Mouse (Mus musculus) MEL (cell line): Measurements from ENCODE around the gene Mzt1. TPM values are rescaled to one million over a fixed set of nuclear protein-coding genes. Genes with fewer than 3 reads are reported as not detected.
"Not testable (repeated sequence)": the region's sequence is repeated elsewhere in the genome, so short reads cannot be mapped to it uniquely, and the experiment has no call there.

ENCODE experiments used
- DNase-seq: peaks from one replicate; pipeline ENCODE4 v3.0.0; 2011; ENCODE audit warnings: low read depth, low spot score
- H3K27ac ChIP-seq: 2 replicates; pipeline ENCODE4 v1.5.1; 2012; ENCODE audit warnings: low read depth, mild to moderate bottlenecking, control low read depth, low read length, moderate library complexity; ENCODE audit not compliant: control insufficient read depth
- H3K27me3 ChIP-seq, 2 experiments: fragments of 150-350 bp in 1 of 2; sonication (generic) in 1 of 2; 2 replicates each; pipeline ENCODE4 v1.6.1; 2012; ENCODE audit warnings: low read length in 2 of 2, mild to moderate bottlenecking in 2 of 2, improper control_type of control experiment in 1 of 2, moderate library complexity in 1 of 2; ENCODE audit not compliant: insufficient read depth in 2 of 2, control insufficient read depth in 1 of 2
- H3K36me3 ChIP-seq, 2 experiments: 2 replicates each; pipeline ENCODE4 v1.6.1; 2012 to 2014; ENCODE audit warnings: low read length in 2 of 2, improper control_type of control experiment in 1 of 2, inconsistent platforms in 1 of 2, mild to moderate bottlenecking in 1 of 2; ENCODE audit not compliant: insufficient read depth in 2 of 2, control insufficient read depth in 1 of 2
- H3K4me1 ChIP-seq, 2 experiments: fragments of 150-350 bp in 1 of 2; sonication (generic) in 1 of 2; 2 replicates each; pipeline ENCODE4 v1.6.1; 2012; ENCODE audit warnings: low read length in 2 of 2, improper control_type of control experiment in 1 of 2, mild to moderate bottlenecking in 1 of 2; ENCODE audit not compliant: insufficient read depth in 2 of 2, control insufficient read depth in 1 of 2
- H3K4me3 ChIP-seq, 2 experiments: fragments of 150-350 bp in 1 of 2; sonication (generic) in 1 of 2; 2 replicates each; pipeline ENCODE4 v1.5.1; 2012; ENCODE audit warnings: low read depth in 2 of 2, low read length in 2 of 2, mild to moderate bottlenecking in 2 of 2, moderate library complexity in 2 of 2, control low read depth in 1 of 2, improper control_type of control experiment in 1 of 2; ENCODE audit not compliant: control insufficient read depth in 1 of 2, insufficient read depth in 1 of 2
- H3K79me2 ChIP-seq: 2 replicates; pipeline ENCODE4 v1.6.1; 2012; ENCODE audit warnings: mild to moderate bottlenecking, low read length, moderate library complexity; ENCODE audit not compliant: control insufficient read depth, poor library complexity, insufficient read depth
- H3K9ac ChIP-seq: 2 replicates; pipeline ENCODE4 v1.6.1; 2012; ENCODE audit warnings: low read depth, mild to moderate bottlenecking, control low read depth, low read length, moderate library complexity; ENCODE audit not compliant: control insufficient read depth, poor library complexity, severe bottlenecking
- H3K9me3 ChIP-seq: fragments of 150-350 bp; sonication (generic); replicated peaks from 2 replicates; pipeline ENCODE4 v1.6.1; 2012; ENCODE audit warnings: mild to moderate bottlenecking, low read length, improper control_type of control experiment, moderate library complexity; ENCODE audit not compliant: insufficient read depth
- BHLHE40 ChIP-seq: IDR thresholded peaks from 2 replicates; pipeline ENCODE4 v1.6.1; 2012; ENCODE audit warnings: low read depth, mild to moderate bottlenecking, inconsistent platforms, low read length, improper control_type of control experiment, borderline replicate concordance
- CHD1 ChIP-seq: IDR thresholded peaks from 2 replicates; pipeline ENCODE4 v1.6.1; 2012; ENCODE audit warnings: low read depth, mild to moderate bottlenecking, inconsistent platforms, low read length, improper control_type of control experiment
- CHD2 ChIP-seq: IDR thresholded peaks from 2 replicates; pipeline ENCODE4 v1.6.1; 2011; ENCODE audit warnings: low read length, improper control_type of control experiment
- EP300 ChIP-seq, 2 experiments: IDR thresholded peaks; 2 replicates each; pipeline ENCODE4 v1.6.1; 2011; ENCODE audit warnings: improper control_type of control experiment in 2 of 2, low read length in 2 of 2, low read depth in 1 of 2, mild to moderate bottlenecking in 1 of 2
- ETS1 ChIP-seq: IDR thresholded peaks from 2 replicates; pipeline ENCODE4 v1.6.1; 2012; ENCODE audit warnings: low read depth, mild to moderate bottlenecking, inconsistent platforms, low read length, improper control_type of control experiment, moderate library complexity
- MAX ChIP-seq: IDR thresholded peaks from 2 replicates; pipeline ENCODE4 v1.6.1; 2011; ENCODE audit warnings: low read length, improper control_type of control experiment
- MAZ ChIP-seq: IDR thresholded peaks from 2 replicates; pipeline ENCODE4 v1.6.1; 2012; ENCODE audit warnings: low read depth, mild to moderate bottlenecking, inconsistent platforms, low read length, improper control_type of control experiment
- MEF2A ChIP-seq: IDR thresholded peaks from 2 replicates; pipeline ENCODE4 v1.6.1; 2014; ENCODE audit warnings: low read depth, mild to moderate bottlenecking, inconsistent platforms, low read length, improper control_type of control experiment; ENCODE audit not compliant: poor library complexity, insufficient replicate concordance, severe bottlenecking; ENCODE audit errors: extremely low read depth
- MYC ChIP-seq: IDR thresholded peaks from 2 replicates; pipeline ENCODE4 v1.6.1; 2011; ENCODE audit warnings: low read depth, mild to moderate bottlenecking, low read length, improper control_type of control experiment, moderate library complexity
- NELFE ChIP-seq: IDR thresholded peaks from 2 replicates; pipeline ENCODE4 v1.6.1; 2011; ENCODE audit warnings: low read depth, low read length, improper control_type of control experiment
- POLR2A ChIP-seq, 2 experiments: IDR thresholded peaks; 2 replicates each; pipeline ENCODE4 v1.6.1; 2011 to 2012; ENCODE audit warnings: low read length in 2 of 2, mild to moderate bottlenecking in 2 of 2, control low read depth in 1 of 2, improper control_type of control experiment in 1 of 2, low read depth in 1 of 2, moderate library complexity in 1 of 2; ENCODE audit not compliant: control insufficient read depth in 1 of 2, insufficient read depth in 1 of 2, poor library complexity in 1 of 2
- POLR2AphosphoS2 ChIP-seq: IDR thresholded peaks from 2 replicates; pipeline ENCODE4 v1.6.1; 2011; ENCODE audit warnings: low read length, improper control_type of control experiment
- POLR2AphosphoS5 ChIP-seq: IDR thresholded peaks from 2 replicates; pipeline ENCODE4 v1.6.1; 2012; ENCODE audit warnings: low read depth, borderline replicate concordance, mild to moderate bottlenecking, inconsistent platforms, low read length, moderate library complexity, mixed read lengths
- RAD21 ChIP-seq: IDR thresholded peaks from 2 replicates; pipeline ENCODE4 v1.6.1; 2011; ENCODE audit warnings: mild to moderate bottlenecking, low read depth, low read length, improper control_type of control experiment
- TAL1 ChIP-seq: IDR thresholded peaks from 2 replicates; pipeline ENCODE4 v1.6.1; 2012; ENCODE audit warnings: mild to moderate bottlenecking, inconsistent platforms, low read length, moderate library complexity, mixed read lengths
- TBP ChIP-seq: IDR thresholded peaks from 2 replicates; pipeline ENCODE4 v1.8.0; 2011; ENCODE audit warnings: low read depth, low read length, improper control_type of control experiment
- USF2 ChIP-seq, 2 experiments: IDR thresholded peaks; 2 replicates each; pipeline ENCODE4 v1.6.1; 2011 to 2012; ENCODE audit warnings: improper control_type of control experiment in 2 of 2, low read length in 2 of 2, borderline replicate concordance in 1 of 2, inconsistent platforms in 1 of 2, low read depth in 1 of 2, mild to moderate bottlenecking in 1 of 2; ENCODE audit not compliant: insufficient read depth in 1 of 2
- ZC3H11A ChIP-seq: IDR thresholded peaks from 2 replicates; pipeline ENCODE4 v1.6.1; 2012; ENCODE audit warnings: low read depth, mild to moderate bottlenecking, inconsistent platforms, low read length, improper control_type of control experiment
- ZMIZ1 ChIP-seq: IDR thresholded peaks from 2 replicates; pipeline ENCODE4 v1.6.1; 2012; ENCODE audit warnings: low read depth, mild to moderate bottlenecking, inconsistent platforms, low read length, improper control_type of control experiment, moderate library complexity
- polyA plus RNA-seq, 2 experiments: library from polyadenylated mRNA; stranded (reverse) in 1 of 2; unstranded in 1 of 2; fragments of >175 nt in 1 of 2; fragments of >200 nt in 1 of 2; gene quantifications; 2 replicates each; pipeline versions ENCODE4 v1.2.1 to v1.2.4; 2012; ENCODE audit warnings: low replicate concordance in 2 of 2, low read depth in 1 of 2; ENCODE audit not compliant: insufficient read length in 2 of 2, insufficient read depth in 1 of 2, missing spikeins in 1 of 2
- total RNA-seq: library from RNA; depleted of rRNA; stranded (reverse); fragments of 300-350 nt; gene quantifications from 2 replicates; pipeline ENCODE4 v1.2.3, GENCODE M21; 2012

Mzt1 gene
- total and polyA plus RNA-seq, 3 experiments, result 17.5 to 42.3 TPM; not detected in 1

GRCm38 (mm10) chr14:99036039-99036438 lies 9.9 kb downstream of the Mzt1 start:
- Histone ChIP-seq H3K79me2 (peaks cover 7% of the 10 kb centered on the region), H3K36me3 (peaks cover 2 to 40% of the 10 kb centered on the region in 2 experiments; a peak in 2 of 4 replicates), H3K4me1 (no peaks in the 10 kb centered on the region), H3K9me3 (no peaks in the 10 kb centered on the region), H3K27ac (no peak overlapping the region), H3K27me3 (no peaks in the 10 kb centered on the region), H3K4me3 (no peak overlapping the region), H3K9ac (no peak overlapping the region)
- no peak for DNase-seq
- no peak for TF ChIP-seq MEF2A
- TF ChIP-seq TAL1, result no peak
- no peak for TF ChIP-seq MYC
- no peak for TF ChIP-seq USF2 (IDR thresholded peaks at IDR 0.05; ENCODE audit: borderline replicate concordance in 1 of 2, insufficient read depth in 1 of 2, low read depth in 1 of 2, low read length in 2 of 2)
- no peak for TF ChIP-seq BHLHE40
- no peak for TF ChIP-seq ZC3H11A
- TF ChIP-seq NELFE, result no peak
- TF ChIP-seq RAD21, result no peak
- no peak for TF ChIP-seq TBP
- no peak for TF ChIP-seq CHD1
- no peak for TF ChIP-seq EP300 (IDR thresholded peaks at IDR 0.05; ENCODE audit: low read depth in 1 of 2, low read length in 2 of 2)

GRCm38 (mm10) chr14:99034851-99035250 lies 11.1 kb downstream of the Mzt1 start:
- H3K79me2 ChIP-seq, H3K4me3 ChIP-seq, H3K27ac ChIP-seq, H3K27me3 ChIP-seq, DNase-seq, H3K9me3 ChIP-seq, H3K4me1 ChIP-seq, H3K9ac ChIP-seq: not testable (repeated sequence)
- H3K36me3 ChIP-seq, result peaks cover 0 to 31% of the 10 kb centered on the region in 2 experiments; a peak in 2 of 4 replicates

- Histone ChIP-seq H3K27ac (no peak overlapping the region), H3K27me3 (no peaks in the 10 kb centered on the region), H3K9ac (no peak overlapping the region), H3K4me1 (no peaks in the 10 kb centered on the region), H3K36me3 (peaks cover 0 to 19% of the 10 kb centered on the region in 2 experiments; a peak in 2 of 4 replicates), H3K4me3 (no peak overlapping the region), H3K79me2 (peaks cover 1% of the 10 kb centered on the region; the same call in 1 of the 2 replicates), H3K9me3 (no peaks in the 10 kb centered on the region)
- DNase-seq, result no peak
- TF ChIP-seq CHD2 (no peak), POLR2AphosphoS5 (no peak), USF2 (IDR thresholded peaks at IDR 0.05; ENCODE audit: borderline replicate concordance in 1 of 2, insufficient read depth in 1 of 2, low read depth in 1 of 2, low read length in 2 of 2) (no peak), ZMIZ1 (no peak), MAX (no peak), ETS1 (no peak), TBP (no peak), POLR2AphosphoS2 (no peak), POLR2A (IDR thresholded peaks at IDR 0.05; ENCODE audit: control insufficient read depth in 1 of 2, insufficient read depth in 1 of 2, low read depth in 1 of 2, low read length in 2 of 2, poor library complexity in 1 of 2) (no peak), MAZ (no peak), ZC3H11A (no peak)
Measured at GRCm38 (mm10) chr14:99032596-99032995, 13.3 kb downstream of the Mzt1 start.
